Mouse (Mus musculus) myocyte (in vitro differentiated cells): ENCODE measurements around the gene Tarbp1.

Source experiments
- E2F4 ChIP-seq: IDR thresholded peaks from one replicate; pipeline ENCODE4 v1.6.1; 2011; ENCODE audit warnings: mild to moderate bottlenecking, control low read depth, moderate library complexity; ENCODE audit not compliant: insufficient read depth
- MAX ChIP-seq: IDR thresholded peaks from one replicate; pipeline ENCODE4 v1.6.1; 2011; ENCODE audit warnings: low read depth, mild to moderate bottlenecking, control low read depth
- MYOD1 ChIP-seq, 3 experiments: IDR thresholded peaks; one replicate each; pipeline ENCODE4 v1.6.1; 2011; ENCODE audit warnings: control low read depth in 2 of 3, low read depth in 2 of 3, mild to moderate bottlenecking in 2 of 3, moderate library complexity in 1 of 3; ENCODE audit not compliant: insufficient read length in 2 of 3, control insufficient read depth in 1 of 3
- MYOG ChIP-seq, 3 experiments: IDR thresholded peaks; one replicate each; pipeline ENCODE4 v1.6.1; 2011; ENCODE audit warnings: control low read depth in 2 of 3, low read depth in 2 of 3, mild to moderate bottlenecking in 2 of 3; ENCODE audit not compliant: insufficient read length in 2 of 3, control insufficient read depth in 1 of 3, insufficient read depth in 1 of 3
- POLR2A ChIP-seq: IDR thresholded peaks from one replicate; pipeline ENCODE4 v1.6.1; 2011; ENCODE audit warnings: low read depth, mild to moderate bottlenecking, control low read depth, moderate library complexity; ENCODE audit not compliant: insufficient read length
- POLR2AphosphoS2 ChIP-seq: IDR thresholded peaks from one replicate; pipeline ENCODE4 v1.6.1; 2011; ENCODE audit warnings: low read depth, control low read depth; ENCODE audit not compliant: insufficient read length
- SRF ChIP-seq: IDR thresholded peaks from one replicate; pipeline ENCODE4 v1.6.1; 2011; ENCODE audit warnings: low read depth; ENCODE audit not compliant: control insufficient read depth, insufficient read length
- TCF12 ChIP-seq: IDR thresholded peaks from one replicate; pipeline ENCODE4 v1.6.1; 2011; ENCODE audit warnings: mild to moderate bottlenecking, control low read depth; ENCODE audit not compliant: poor library complexity, insufficient read depth, severe bottlenecking
- TCF3 ChIP-seq: IDR thresholded peaks from one replicate; pipeline ENCODE4 v1.6.1; 2011; ENCODE audit warnings: low read depth, control low read depth; ENCODE audit not compliant: insufficient read length
- USF1 ChIP-seq: IDR thresholded peaks from one replicate; pipeline ENCODE4 v1.6.1; 2011; ENCODE audit warnings: low read depth, mild to moderate bottlenecking, control low read depth, moderate library complexity

GRCm38 (mm10) chr8:126387566-126387965, 87.3 kb downstream of the Tarbp1 start:
- TF ChIP-seq MYOD1 (IDR thresholded peaks at IDR 0.05; ENCODE audit: control insufficient read depth in 1 of 3, insufficient read length in 2 of 3, low read depth in 2 of 3) = no peak
- TF ChIP-seq TCF12 = no peak
- TF ChIP-seq POLR2A = no peak
- no peak for TF ChIP-seq USF1
- no peak for TF ChIP-seq SRF
- TF ChIP-seq TCF3 = no peak
- no peak for TF ChIP-seq POLR2AphosphoS2
- TF ChIP-seq MAX = no peak
- TF ChIP-seq MYOG (IDR thresholded peaks at IDR 0.05; ENCODE audit: control insufficient read depth in 1 of 3, insufficient read depth in 1 of 3, insufficient read length in 2 of 3, low read depth in 2 of 3) = no peak
- no peak for TF ChIP-seq E2F4
